Mouse (Mus musculus): ENCODE measurements at regions not wholly inside any gene's neighbourhood (a gene's known extent, or its start where the extent isn't known, plus 50 kb on each side); places are given as distances from the start of the nearest gene placed in this dataset.

GRCm38 (mm10) chr10:111787175-111787574, 185.3 kb upstream of the Krr1 start:
- no peak for DNase-seq

DNA sequence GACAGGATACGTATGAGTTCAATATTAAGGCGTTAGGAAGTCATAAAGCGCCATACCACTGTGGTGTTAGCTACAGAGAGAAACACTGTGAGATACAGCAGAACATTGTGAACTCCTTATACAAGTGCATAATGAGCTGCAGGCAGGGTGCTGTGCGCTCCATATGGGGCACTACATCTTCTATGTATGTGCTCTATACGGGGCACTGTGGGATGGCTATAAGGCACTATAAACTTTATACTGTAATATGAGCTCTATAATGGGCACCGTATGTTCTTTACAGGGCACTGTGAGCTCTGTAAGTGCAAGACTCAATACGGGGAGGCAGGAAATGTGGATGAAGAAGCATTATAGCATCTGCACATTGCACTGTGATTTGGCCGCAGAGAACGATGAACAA, 183.2 kb upstream of the Krr1 start:
- DNase-seq, result no peak

- DNase-seq, result no peak
Observed at GRCm38 (mm10) chr10:111790911-111791310, 181.6 kb upstream of the Krr1 start.

- no peak for DNase-seq
Observed at GRCm38 (mm10) chr10:111795056-111795455, 177.4 kb upstream of the Krr1 start.

DNA sequence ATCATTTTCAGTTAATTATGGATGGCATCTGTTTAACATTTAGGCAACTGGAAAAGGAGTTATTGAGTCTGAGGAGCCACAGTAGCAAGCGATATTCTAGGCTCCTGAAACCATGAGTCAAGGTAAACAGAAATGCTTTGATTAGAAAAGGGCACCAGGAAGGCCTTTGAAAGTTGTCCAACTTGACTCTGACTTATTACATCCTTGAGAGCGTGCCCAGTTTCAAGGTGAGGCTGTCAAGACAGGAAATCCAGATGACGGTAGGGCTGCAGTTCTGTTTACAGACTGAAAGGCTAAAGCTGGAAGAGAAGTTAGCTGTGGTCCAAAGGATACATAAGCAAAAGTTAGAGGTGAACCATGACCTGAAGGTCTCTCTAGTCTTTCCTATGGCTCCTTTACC, 176.7 kb upstream of the Krr1 start:
- DNase-seq, result no peak

DNA sequence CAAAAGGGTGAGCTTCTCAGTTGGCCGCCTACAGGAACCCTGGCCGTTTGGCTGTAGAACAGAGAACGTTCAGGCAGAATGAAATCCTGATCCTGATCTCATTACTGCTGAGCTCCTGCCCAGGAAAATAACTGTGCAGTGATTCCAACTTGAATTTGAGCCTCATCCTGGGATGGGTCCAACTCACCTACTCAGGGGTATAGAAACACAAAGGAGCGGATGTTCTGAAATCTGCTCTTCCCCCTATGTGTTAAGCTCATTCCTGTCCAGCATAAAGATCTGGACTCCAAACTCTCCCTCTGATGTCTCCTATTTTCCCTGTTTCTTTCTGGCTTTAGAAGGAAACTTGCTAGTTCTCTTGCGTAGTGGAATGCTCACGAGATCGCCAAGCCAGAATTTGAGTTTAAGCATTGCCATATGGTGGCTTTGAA, 173.6 kb upstream of the Krr1 start:
- no peak for DNase-seq

DNA sequence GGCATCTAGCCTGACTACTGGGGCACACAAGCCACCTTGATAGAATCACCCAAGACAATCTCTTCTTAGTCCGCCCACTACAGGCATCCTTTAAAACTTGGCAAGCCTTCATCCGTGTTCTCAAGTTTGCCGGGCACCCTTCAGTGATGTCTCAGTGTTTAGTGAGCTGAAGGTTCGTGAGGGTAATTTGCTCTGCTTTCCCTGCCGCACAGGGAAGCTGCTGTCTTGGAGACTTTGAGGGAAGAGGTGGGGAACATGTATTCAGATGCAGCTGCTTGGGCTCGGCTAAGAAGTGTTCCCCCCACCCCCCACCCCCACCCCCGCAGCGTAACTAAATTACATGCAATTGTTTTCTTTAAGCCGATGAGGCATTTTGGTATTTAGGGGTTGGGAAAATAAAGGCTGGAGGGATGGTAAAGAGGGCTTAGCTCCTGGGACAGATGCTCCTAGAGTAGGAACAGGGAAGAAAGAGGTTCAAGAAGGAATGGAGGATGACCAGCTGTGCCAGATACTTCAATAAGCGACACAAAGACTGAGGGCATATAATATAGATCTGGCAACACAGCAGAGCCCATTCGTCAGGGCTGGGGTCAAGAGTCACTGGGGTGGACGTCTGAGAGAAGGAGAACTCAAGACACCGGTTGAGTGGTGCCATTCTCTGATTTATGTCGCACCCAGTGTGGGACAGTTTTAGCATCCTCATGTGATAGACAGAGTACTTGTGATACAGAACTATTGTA, 172.4 kb upstream of the Krr1 start:
- no peak for DNase-seq

DNA sequence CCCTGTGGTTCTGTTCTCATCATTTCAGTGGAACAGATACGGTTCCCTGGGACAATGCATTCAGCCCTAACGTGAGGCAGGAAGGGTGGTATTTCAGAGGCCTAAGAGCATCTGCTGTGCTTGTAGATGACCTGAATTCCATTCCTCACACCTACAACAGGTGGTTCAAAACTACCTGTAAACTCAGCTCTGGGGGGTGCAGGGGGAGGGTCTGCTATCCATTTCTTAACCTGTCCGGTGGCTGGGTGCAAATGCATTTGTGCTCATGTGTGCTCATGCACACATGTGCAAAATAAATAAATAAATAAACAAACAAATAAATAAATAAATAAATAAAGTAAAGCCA, 171.9 kb upstream of the Krr1 start:
- DNase-seq, result no peak

DNA sequence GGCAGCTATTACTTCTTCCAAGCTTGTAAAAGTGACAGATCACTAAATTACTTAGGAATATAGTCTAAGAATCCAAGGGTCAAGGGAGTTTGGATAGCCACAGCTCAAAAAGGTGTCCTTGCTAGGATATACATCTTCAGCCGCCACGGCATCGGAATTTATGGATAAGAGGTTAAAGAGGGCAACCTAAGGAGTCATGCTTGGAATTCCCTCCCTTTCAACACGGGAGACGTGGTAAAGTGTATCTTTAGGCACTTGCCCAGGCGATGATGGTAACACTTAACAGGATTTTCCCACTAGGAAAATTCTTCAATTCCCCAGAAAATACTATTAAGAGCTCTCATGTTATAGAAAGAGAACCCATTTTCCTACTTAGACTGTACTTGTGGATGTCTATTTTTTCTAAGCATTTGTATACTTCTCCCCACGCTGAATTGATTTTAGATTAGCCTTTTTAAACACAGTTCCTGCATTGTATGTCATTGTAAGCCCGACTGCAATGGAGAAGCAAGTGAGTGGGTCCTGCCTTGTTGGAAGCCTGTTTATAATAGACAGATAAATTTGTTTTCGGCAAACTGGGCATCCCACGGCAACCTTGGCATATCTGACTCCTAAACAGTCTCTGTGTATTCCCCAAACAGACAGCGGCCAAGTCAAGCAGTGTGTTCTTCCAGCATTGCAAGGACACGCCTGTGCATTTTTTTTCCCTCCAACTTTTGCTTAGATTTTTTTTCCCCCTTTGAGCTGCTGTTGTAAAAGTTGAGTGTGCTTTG, 171.3 kb upstream of the Krr1 start:
- DNase-seq, result no peak

GRCm38 (mm10) chr10:111801794-111802359, 170.6 kb upstream of the Krr1 start:
- peak; percentile 15 for DNase-seq

DNA sequence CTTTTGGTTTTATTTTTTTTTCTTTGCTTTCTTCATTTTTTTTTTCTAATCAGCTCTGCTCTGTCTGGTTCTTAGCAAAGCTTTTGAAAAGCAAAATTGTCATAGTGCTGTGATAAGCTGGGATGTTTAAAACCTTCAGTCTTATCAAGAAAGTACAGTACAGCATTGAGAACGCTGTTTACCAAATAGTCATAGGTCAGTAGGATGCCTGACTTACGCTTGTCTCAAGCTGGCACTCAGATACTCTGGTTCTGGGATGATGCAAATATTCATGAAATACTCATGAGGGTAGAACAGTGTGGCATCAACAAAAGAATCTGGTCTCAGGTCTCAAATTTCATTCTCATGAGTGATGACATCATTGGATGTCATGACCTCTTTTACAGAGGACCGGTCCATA, 166.1 kb upstream of the Krr1 start:
- no peak for DNase-seq

GRCm38 (mm10) chr10:111806916-111807315, 165.5 kb upstream of the Krr1 start:
- DNase-seq, result no peak

DNA sequence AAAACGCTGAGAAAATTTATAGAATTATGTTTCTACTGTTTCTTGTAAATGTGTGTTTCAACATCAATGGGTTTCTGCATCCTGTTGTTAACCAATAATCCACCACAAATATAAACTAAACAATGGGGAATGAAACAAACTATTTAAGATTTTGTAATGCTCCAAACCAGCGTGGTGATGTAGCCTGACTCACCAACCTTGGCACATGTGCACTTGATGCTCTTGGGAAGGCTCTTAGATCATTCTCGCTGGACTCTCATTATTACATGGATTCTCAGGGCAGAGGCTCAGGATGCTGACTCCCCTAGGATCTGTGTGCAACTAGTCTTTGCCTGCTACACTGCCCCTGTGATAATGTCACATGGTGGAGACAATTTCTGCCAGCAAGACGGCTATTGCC, 158.7 kb upstream of the Krr1 start:
- DNase-seq, result no peak

GRCm38 (mm10) chr10:111814648-111815047, 157.8 kb upstream of the Krr1 start:
- DNase-seq, result no peak

DNA sequence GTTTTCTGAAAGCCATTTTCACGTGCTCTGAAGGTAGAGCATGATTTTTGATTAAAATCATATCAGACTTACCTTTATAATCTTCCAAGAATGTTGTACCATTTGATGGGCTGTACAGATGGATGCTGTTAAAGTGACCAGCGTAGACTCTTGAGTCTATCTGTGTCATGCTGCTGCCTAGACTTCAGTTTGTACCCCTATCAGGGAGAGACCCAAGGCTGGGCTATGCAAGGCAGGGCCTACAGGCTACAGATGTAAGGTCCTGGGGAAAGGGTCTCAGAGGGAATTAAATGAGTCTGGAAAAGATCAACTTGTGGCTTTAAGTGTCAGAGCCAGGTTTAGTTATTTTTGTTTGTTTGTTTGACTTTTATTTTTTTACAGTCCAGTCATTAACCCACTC, 157.3 kb upstream of the Krr1 start:
- no peak for DNase-seq

- DNase-seq, result no peak
Observed at GRCm38 (mm10) chr10:111815821-111816599, 156.5 kb upstream of the Krr1 start.

DNA sequence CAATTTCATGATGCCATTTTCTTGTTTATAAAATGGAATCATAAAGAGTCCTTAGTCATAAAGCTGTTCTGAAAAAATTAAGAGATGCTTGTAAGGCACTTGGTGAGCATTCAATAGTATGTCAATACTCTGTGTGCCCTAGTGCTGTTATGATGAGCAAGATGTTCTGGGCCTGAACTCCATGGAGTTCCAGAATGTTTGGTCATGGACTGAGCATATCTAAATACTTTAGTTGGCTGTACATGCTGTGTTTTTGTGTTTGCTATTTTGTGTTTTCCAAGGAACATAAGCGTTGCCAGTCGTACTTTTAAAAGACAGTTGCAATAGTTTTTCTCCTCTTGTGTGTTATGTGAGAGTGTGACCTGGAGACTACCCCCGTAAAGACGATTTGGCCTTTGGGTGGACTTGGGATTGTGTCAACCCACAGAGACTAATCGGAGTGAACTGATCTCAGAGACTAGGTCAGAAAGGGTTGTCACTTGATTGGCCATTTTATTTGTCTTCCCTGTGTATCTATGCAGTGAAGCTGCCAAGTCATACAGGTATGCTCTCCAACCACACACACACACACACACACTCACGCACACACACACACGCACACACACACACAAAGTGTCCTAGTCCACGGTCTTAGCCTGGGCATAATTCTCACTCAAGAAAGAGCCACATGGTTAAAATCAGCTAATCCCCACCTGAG, 152.6 kb upstream of the Krr1 start:
- no peak for DNase-seq

DNA sequence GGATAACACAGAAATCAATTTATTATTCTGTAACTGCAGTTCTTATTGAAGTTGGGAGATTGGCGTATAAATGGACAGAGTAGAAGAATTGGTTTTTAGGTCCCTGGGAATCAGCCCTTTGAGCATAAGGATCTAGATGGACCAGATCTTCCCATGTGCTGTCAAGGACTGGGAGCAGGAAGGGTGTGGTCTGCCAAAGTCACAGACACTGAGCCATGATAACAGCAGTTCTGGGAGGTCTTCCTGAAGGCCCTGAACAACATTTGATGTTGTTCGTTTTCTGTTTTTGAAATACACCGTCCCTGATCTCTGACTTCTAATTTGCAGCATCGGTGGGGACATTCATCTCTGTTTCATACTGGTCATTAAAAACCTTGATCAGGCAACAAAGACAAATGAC, 147.6 kb upstream of the Krr1 start:
- DNase-seq, result no peak

GRCm38 (mm10) chr10:111826033-111826754, 146.3 kb upstream of the Krr1 start:
- no peak for DNase-seq

DNA sequence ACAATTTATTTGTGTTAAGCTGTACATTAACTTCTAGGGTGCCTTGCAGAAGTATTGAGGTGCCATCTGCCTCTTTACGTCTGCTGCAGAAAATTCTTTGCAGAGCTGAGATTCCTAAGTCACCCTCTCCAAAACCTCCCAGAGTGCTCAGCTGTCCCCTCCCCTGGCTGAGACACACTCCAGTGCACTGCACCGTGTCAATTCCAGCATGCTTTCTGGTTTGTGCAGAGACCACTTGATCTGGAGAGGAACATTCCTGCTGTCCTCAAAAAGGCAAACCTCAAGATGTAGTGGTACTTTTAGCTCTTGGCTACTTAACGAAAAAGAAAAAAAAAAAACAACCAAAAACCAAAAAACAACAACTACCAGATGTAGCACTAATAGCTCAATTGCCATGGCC, 145.2 kb upstream of the Krr1 start:
- DNase-seq, result no peak

DNA sequence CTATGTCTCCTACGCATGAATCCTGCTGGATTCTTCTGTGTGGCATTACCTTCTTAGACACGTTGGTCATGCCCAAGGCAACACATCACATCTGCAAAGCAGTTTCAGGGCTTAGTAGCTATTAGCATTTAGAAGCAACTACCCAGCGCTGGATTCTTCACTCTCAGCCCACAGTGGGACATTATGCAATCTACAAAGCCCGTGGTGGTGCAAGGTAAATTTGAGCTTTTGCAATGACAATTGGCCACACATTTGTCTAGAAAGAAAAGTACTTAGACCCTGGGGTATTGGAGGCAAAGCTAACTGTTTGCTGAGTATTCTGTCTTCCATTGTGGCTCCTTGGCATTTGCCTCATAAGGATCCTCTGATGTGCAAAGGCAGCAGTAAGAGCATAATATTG, 144.5 kb upstream of the Krr1 start:
- DNase-seq, result no peak

DNA sequence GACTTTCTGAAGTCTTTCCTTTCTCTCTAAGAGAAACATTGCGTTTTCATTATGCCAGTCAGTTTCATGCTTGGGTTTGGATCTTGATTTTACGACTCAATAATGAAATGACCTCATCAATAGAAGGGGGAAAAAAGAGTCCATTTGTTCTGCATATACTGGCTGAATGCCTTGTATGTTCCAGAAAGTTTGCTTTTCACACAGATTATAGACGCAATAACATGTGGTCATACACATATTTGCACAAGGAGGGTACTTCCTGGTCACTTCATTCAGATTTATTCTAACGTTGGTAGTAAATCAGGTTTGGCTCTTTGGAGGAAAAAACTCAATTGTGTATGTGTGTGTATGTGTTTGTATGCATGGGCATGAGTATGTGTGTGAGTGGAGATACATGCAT, 143.9 kb upstream of the Krr1 start:
- DNase-seq, result no peak

All from heart, postnatal 4 days (tissue).